Mouse (Mus musculus): ENCODE measurements at regions not wholly inside any gene's neighbourhood (a gene's known extent, or its start where the extent isn't known, plus 50 kb on each side); places are given as distances from the start of the nearest gene placed in this dataset.

DNA sequence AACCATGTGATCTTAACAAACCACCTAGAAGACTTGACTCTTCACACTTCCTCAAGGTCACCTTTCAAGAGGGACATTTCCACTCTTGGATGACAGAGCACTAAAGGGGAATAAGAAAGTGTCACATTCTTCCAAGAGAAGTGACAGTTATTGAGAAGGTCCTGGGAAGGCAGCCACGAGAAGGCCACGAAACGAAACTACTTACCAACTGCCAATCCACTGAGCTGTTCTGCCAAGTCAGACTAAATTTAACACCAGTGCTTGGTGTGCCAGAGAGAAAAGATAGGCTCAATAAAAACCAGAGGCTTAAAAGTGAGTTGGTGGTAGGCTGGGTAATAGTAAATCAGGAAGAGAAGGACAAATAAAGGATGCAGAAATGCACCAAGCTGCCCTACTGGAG lies 507.4 kb upstream of the Nrsn1 start:
- TF ChIP-seq CTCF (IDR thresholded peaks at IDR 0.05; ENCODE audit: low read depth) (no peak), EP300 (IDR thresholded peaks at IDR 0.05; ENCODE audit: low read depth) (no peak)

Measured in heart, postnatal 0 days (tissue).